In the genomic region with DNA sequence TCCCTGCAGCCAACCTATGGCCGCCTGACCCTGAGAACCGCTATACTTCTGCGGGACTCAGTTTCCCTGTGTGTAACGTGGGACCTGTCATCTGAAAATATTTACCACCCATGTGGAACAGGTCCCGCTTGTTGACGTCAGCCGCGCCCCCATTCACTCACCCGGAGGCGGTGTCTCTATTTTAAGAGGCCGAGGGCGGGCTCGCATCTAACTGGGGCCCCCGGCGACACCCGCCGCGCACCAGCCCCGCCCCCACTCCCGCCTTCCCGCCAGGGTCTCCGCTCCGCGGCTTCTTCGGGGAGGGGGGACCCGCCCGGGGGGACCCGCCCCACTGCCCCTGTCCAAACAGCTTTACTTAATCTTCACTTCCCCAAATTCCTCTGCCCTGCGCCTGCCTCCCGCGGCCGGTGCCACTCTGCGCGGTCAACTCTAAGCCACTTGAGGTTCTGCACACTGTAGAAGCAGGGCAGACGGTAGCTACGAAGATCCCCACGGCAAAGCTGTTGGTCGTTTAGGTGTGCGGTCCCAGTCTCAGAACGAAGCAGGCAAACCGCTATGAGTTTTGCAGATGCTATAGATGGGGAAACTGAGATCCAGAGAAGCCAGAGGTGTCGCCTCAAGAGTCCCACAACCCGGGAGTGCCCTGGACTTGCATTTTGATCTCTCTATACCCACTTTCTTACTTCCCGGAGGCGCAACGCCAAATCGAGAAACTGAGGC, we compare ENCODE assay signal across 8 mouse cellular contexts. TPM values are rescaled to one million over a fixed set of nuclear protein-coding genes. Genes with fewer than 3 reads are reported as not detected.
DNase-seq lines count a peak whose midpoint lies in the region; ATAC-seq lines count a peak whose summit lies in the region.

No protein-coding gene starts in this region.

- no peaks in the 10 kb centered on the region for H3K36me3 ChIP-seq in embryonic facial prominence, embryonic 13.5 days

- peaks cover 78% of the 10 kb centered on the region for H3K27me3 ChIP-seq in embryonic facial prominence, embryonic 13.5 days

- H3K4me1 ChIP-seq in embryonic facial prominence, embryonic 13.5 days = peaks cover 15% of the 10 kb centered on the region

- H3K4me3 ChIP-seq in embryonic facial prominence, embryonic 13.5 days = peak overlapping the region; percentile 59

- peak overlapping the region; percentile 89 for H3K4me2 ChIP-seq in embryonic facial prominence, embryonic 13.5 days

- ATAC-seq in embryonic facial prominence, embryonic 13.5 days (ENCODE audit: insufficient number of reproducible peaks, insufficient read depth, low FRiP score, low TSS enrichment, low read depth) = no peak

- intact Hi-C loops in left cerebral cortex, postnatal 4 days (cut with DNase I) = no loop called here
- intact Hi-C loops in heart, postnatal 36 days (cut with DNase I) = no loop called here

- H3K9ac ChIP-seq in embryonic facial prominence, embryonic 13.5 days = peak overlapping the region; percentile 65

- peak; percentile 83 to 87 for DNase-seq in left cerebral cortex, adult 18-20 months (ENCODE audit: low spot score in 2 of 2)
- no peak for DNase-seq in left cerebral cortex, postnatal 4 days
- DNase-seq in heart, postnatal 36 days = peak; percentile 61 to 64
- peak; percentile 52 to 61 for DNase-seq in layer of hippocampus, postnatal 25 days (ENCODE audit: extremely low spot score in 1 of 2, low spot score in 1 of 2)
- DNase-seq in lung, postnatal 4 days = peak; percentile 72 to 80
- peak; percentile 79 for DNase-seq in right cerebral cortex, postnatal 25 days
- DNase-seq in cerebellum, postnatal 4 days (ENCODE audit: low spot score in 2 of 2) = no peak

- H3K27ac ChIP-seq in embryonic facial prominence, embryonic 13.5 days = peak overlapping the region; percentile 5; the same call in 1 of the 2 replicates

- WGBS in embryonic facial prominence, embryonic 13.5 days = 1% methylated on average over 44 of the region's 47 CpGs

- H3K9me3 ChIP-seq in embryonic facial prominence, embryonic 13.5 days = no peaks in the 10 kb centered on the region

RNA-seq across cellular contexts. Expression of a gene that starts 0.9 kb away (rescaled TPM):
- total RNA-seq in left cerebral cortex, adult 18-20 months (2021) = 100 to 1,000 TPM; 317 to 334 TPM
- 10 to 100 TPM; 78.2 to 86.3 TPM for total RNA-seq in left cerebral cortex, postnatal 4 days (2021)
- 12.5 and 13.8 TPM in 2 replicates for polyA plus RNA-seq in embryonic facial prominence, embryonic 13.5 days (2015; fragmentation: Nextera tagmentation; extraction: Ambion mirVana)
- 1 to 10 TPM; 6.4 to 8.9 TPM for total RNA-seq in heart, postnatal 36 days (2021)
- total RNA-seq in layer of hippocampus, postnatal 25 days (2021) = 100 to 1,000 TPM; 411 to 437 TPM

RNA-seq across cellular contexts. Expression of a gene that starts 4.3 kb away (rescaled TPM):
- total RNA-seq in left cerebral cortex, adult 18-20 months (2021) = under 1 TPM; 0.63 to 0.77 TPM
- under 1 TPM; 0.20 to 0.22 TPM for total RNA-seq in left cerebral cortex, postnatal 4 days (2021)
- 0.07 and 0.54 TPM in 2 replicates for polyA plus RNA-seq in embryonic facial prominence, embryonic 13.5 days (2015; fragmentation: Nextera tagmentation; extraction: Ambion mirVana)
- total RNA-seq in heart, postnatal 36 days (2021) = not detected
- 1 to 10 TPM in 1 of 2 experiments, under 1 TPM in 1; 0.94 to 1.4 TPM for total RNA-seq in layer of hippocampus, postnatal 25 days (2021)

RNA-seq across cellular contexts. Expression of a gene that starts 27.4 kb away (rescaled TPM):
- total RNA-seq in left cerebral cortex, adult 18-20 months (2021) = 100 to 1,000 TPM; 150 to 153 TPM
- total RNA-seq in left cerebral cortex, postnatal 4 days (2021) = 100 to 1,000 TPM; 187 to 198 TPM
- 76.8 and 85.4 TPM in 2 replicates for polyA plus RNA-seq in embryonic facial prominence, embryonic 13.5 days (2015; fragmentation: Nextera tagmentation; extraction: Ambion mirVana)
- 10 to 100 TPM; 23.6 to 24.5 TPM for total RNA-seq in heart, postnatal 36 days (2021)
- 100 to 1,000 TPM; 154 to 159 TPM for total RNA-seq in layer of hippocampus, postnatal 25 days (2021)

RNA-seq across cellular contexts. Expression of a gene that starts 35.6 kb away (rescaled TPM):
- total RNA-seq in left cerebral cortex, adult 18-20 months (2021) = 10 to 100 TPM; 12.0 to 13.3 TPM
- 10 to 100 TPM; 13.0 to 14.9 TPM for total RNA-seq in left cerebral cortex, postnatal 4 days (2021)
- 5.9 and 7.7 TPM in 2 replicates for polyA plus RNA-seq in embryonic facial prominence, embryonic 13.5 days (2015; fragmentation: Nextera tagmentation; extraction: Ambion mirVana)
- total RNA-seq in heart, postnatal 36 days (2021) = 10 to 100 TPM; 11.3 to 11.4 TPM
- 10 to 100 TPM; 15.0 to 18.7 TPM for total RNA-seq in layer of hippocampus, postnatal 25 days (2021)

RNA-seq across cellular contexts. Expression of a gene that starts 43.2 kb away (rescaled TPM):
- total RNA-seq in left cerebral cortex, adult 18-20 months (2021) = 10 to 100 TPM; 31.3 to 31.4 TPM
- 10 to 100 TPM; 31.7 to 32.6 TPM for total RNA-seq in left cerebral cortex, postnatal 4 days (2021)
- polyA plus RNA-seq in embryonic facial prominence, embryonic 13.5 days (2015; fragmentation: Nextera tagmentation; extraction: Ambion mirVana) = 29.3 and 36.7 TPM in 2 replicates
- total RNA-seq in heart, postnatal 36 days (2021) = 10 to 100 TPM; 28.0 to 30.8 TPM
- 10 to 100 TPM; 41.7 to 42.2 TPM for total RNA-seq in layer of hippocampus, postnatal 25 days (2021)

Comparison
In these comparisons a context has a peak if more than half of its experiments do, and no peak if none do; other contexts are left out.
1. DNase-seq: peak in left cerebral cortex, adult 18-20 months (2 of 2), heart, postnatal 36 days (2 of 2), layer of hippocampus, postnatal 25 days (2 of 2), lung, postnatal 4 days (2 of 2) and right cerebral cortex, postnatal 25 days (single experiment); none in left cerebral cortex, postnatal 4 days (single experiment) and cerebellum, postnatal 4 days (0 of 2).
2. RNA of a gene that starts 0.9 kb away (total RNA-seq): 411 to 437 TPM in layer of hippocampus, postnatal 25 days, 317 to 334 TPM in left cerebral cortex, adult 18-20 months and 78.2 to 86.3 TPM in left cerebral cortex, postnatal 4 days; 6.4 to 8.9 TPM in heart, postnatal 36 days; every median in the first group is over 4 times any median in the second.
3. RNA of a gene that starts 27.4 kb away (total RNA-seq): 187 to 198 TPM in left cerebral cortex, postnatal 4 days, 154 to 159 TPM in layer of hippocampus, postnatal 25 days and 150 to 153 TPM in left cerebral cortex, adult 18-20 months; 23.6 to 24.5 TPM in heart, postnatal 36 days; every median in the first group is over 4 times any median in the second.